Mouse (Mus musculus) mouse embryonic stem cell (cell line): ENCODE measurements around the gene Kdelr2.

Experiments used
- in situ Hi-C, 2 experiments: fragments of 300-500 bp; cut with MboI; formaldehyde crosslinking; loops; 1 replicate in 1 of 2; 3 replicates in 1 of 2; pipeline ENCODE4 v1.14.3; 2019 to 2020; ENCODE audit warnings: low sequenced_read_pairs in 2 of 2, low pct_unique_long_range_greater_than_20kb in 1 of 2, mixed read lengths in 1 of 2; ENCODE audit not compliant: unreplicated experiment in 1 of 2

The Kdelr2 gene

GRCm38 (mm10) chr5:143403221-143404147 is at the start of gene Kdelr2:
Gene Kdelr2 (plus strand): TSS chr5:143403838.
- in situ Hi-C loops: no loop called here

GRCm38 (mm10) chr5:143356017-143356416 is 47.6 kb upstream of the Kdelr2 start:
- in situ Hi-C loops: no loop called here

- in situ Hi-C loops: no loop called here
Measured at GRCm38 (mm10) chr5:143356686-143357388, 46.8 kb upstream of the Kdelr2 start, which contains the start of gene Grid2ip. Gene Grid2ip (plus strand): TSS chr5:143357338.

- in situ Hi-C loops: no loop called here
Measured at GRCm38 (mm10) chr5:143357564-143357963, 46.1 kb upstream of the Kdelr2 start.

- in situ Hi-C loops: no loop called here
Measured at GRCm38 (mm10) chr5:143359263-143359662, 44.4 kb upstream of the Kdelr2 start.

- in situ Hi-C loops: no loop called here
Measured at GRCm38 (mm10) chr5:143360000-143360399, 43.6 kb upstream of the Kdelr2 start.

- in situ Hi-C loops: no loop called here
Measured at GRCm38 (mm10) chr5:143361428-143361827, 42.2 kb upstream of the Kdelr2 start.

- in situ Hi-C loops: no loop called here
Measured at GRCm38 (mm10) chr5:143363678-143364615, 39.7 kb upstream of the Kdelr2 start.

- in situ Hi-C loops: no loop called here
Measured at GRCm38 (mm10) chr5:143367931-143368330, 35.7 kb upstream of the Kdelr2 start.

GRCm38 (mm10) chr5:143369611-143370255 is 33.9 kb upstream of the Kdelr2 start:
- in situ Hi-C loops: no loop called here

- in situ Hi-C loops: no loop called here
Measured at GRCm38 (mm10) chr5:143370416-143371145, 33.1 kb upstream of the Kdelr2 start.

- in situ Hi-C loops: no loop called here
Measured at GRCm38 (mm10) chr5:143371146-143371510, 32.5 kb upstream of the Kdelr2 start.

- in situ Hi-C loops: no loop called here
Measured at GRCm38 (mm10) chr5:143372818-143373217, 30.8 kb upstream of the Kdelr2 start.

GRCm38 (mm10) chr5:143375242-143375641 is 28.4 kb upstream of the Kdelr2 start:
- in situ Hi-C loops: no loop called here

- in situ Hi-C loops: no loop called here
Measured at GRCm38 (mm10) chr5:143376156-143376555, 27.5 kb upstream of the Kdelr2 start.

GRCm38 (mm10) chr5:143386797-143387621 is 16.6 kb upstream of the Kdelr2 start:
- in situ Hi-C loops: no loop called here

- in situ Hi-C loops: no loop called here
Measured at GRCm38 (mm10) chr5:143394184-143394583, 9.5 kb upstream of the Kdelr2 start.
